Mouse (Mus musculus): Measurements from ENCODE around the gene Mthfd2.

Gene Mthfd2

DNA sequence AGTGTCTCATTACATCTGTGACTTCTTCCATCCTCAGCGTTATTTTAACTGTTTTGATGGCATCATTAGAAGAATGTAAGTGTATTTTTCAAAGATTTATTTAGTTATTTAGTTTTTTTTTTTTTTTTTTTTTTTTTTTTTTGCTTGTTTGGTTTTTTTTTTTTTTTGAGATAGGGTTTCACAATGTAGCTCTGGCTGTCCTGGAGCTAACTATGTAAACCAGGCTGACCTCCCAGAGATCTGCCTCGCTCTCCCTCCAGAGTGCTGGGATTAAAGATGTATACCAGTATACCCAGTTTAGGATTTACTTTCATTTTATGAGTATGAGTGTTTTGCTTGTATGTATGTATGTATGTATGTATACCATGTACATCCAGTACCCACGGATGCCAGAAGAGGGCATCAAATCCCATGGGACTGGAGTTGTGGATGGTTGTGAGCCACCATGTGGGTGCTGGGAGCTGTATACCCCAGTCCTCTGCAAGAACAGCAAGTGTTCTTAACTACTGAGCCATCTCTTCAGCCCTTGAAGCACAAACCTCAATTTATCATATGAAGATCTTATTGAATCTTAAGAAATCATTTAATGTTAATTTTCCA lies 2.0 kb upstream of the Mthfd2 start:
- no peak for DNase-seq (ENCODE audit: low spot score)

DNA sequence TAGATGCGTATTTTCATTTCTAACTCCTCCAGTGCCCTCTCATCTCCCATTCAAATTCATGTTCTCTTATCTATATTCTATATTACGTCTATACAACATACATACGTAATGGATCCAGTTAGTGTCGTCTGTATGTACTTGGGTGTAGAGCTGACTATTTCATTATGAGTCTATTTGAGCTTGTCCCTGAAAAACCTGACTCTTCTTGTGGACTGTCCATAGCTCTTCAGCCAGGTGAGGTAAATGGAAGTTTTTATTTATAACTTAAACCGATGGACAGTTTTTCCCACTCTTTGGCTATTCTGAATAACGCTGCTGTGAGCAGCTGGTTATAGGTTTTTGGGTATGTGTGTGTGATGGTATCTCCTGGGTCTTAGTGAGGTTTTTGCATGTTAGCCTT lies 1.1 kb upstream of the Mthfd2 start:
- no peak for DNase-seq (ENCODE audit: low spot score)

DNA sequence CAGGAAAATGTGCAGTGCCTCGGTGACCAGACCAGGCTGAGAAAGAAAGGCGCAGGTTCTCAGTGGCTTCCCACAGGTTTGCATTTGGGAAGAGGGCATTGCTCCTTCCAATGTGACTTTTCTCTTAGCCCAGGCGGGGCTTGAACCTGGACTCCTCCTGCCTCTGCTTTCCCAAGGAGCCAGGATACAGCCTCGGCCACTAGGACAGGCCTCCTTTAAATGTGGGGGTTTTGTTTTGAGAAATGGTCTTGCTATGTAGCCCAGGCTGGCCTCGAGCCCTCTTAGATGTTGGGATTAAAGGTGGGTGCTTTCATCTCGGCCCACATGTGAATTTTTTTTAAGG lies 657 bp upstream of the Mthfd2 start:
- no peak for DNase-seq (ENCODE audit: low spot score)

DNA sequence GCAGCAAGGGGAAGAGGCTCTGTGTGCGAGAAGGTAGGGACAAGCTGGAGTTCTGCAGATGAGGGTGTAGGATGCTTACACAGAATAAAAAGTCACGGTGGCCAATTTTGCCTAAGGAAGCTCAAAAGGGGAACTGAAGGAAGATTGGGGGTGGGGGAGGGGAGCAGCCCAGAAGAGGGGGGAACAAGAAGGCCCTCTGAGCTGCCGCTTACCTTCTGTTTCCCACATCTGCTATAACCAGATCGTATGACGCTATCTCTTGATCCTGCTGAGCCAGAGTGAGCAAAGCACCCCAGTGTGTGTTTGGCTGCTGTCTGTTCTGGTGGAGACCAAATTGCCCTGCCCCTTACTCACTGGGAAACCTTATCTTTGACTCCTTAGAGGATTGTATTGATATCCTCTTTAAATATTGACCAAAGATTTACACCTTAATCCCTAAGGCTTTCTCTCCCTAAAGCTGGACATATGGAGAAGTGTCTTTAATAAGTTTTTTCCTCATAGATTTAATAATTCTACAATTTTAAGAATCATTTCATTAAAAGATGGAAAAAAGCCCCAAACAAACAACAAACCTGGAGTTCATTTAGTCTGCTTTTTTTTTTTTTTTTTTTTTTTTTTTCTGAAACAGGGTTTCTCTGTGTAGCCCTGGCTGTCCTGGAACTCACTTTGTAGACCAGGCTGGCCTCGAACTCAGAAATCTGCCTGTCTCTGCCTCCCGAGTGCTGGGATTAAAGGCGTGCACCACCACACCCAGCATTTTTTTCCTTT lies 1.9 kb downstream of the Mthfd2 start:
- DNase-seq (ENCODE audit: low spot score) = no peak

DNA sequence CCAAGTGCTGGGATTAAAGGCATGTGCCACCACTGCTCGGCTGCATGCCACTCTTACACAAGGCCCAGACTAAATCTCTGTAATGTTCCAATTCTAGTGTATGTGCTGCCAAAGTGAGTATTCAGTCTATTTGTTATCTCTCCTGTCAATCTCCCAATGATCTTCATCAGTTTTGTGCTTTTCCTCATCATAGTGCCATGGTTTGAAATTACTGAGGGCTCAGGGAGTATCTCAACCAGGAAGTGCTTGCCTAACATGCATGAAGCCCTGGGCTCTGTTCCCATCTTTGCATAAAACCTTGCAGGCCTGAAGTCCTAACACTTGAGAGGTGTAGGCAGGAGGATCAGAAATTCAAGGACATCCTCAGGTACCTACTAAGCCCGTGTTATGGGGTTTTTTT lies 2.9 kb downstream of the Mthfd2 start:
- DNase-seq (ENCODE audit: low spot score) = no peak

DNA sequence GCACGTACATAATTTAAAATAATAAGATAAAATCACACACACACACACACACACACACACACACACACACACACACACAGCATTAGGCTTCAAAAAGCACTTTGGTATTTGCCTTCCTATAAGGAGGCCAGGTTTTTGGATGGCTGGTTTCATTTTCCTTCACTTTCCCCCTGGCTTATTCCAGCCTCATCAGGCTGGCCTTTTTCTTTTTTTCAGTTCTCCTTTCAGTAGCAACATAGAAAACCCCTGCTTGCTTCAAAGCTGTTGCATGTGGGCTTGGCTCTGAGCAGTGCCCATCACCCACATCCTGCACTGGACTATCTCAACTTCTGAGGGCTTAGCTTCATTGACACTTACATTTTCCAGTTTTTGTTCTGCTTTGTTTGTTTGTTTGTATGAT lies 3.8 kb downstream of the Mthfd2 start:
- DNase-seq (ENCODE audit: low spot score) = no peak

DNA sequence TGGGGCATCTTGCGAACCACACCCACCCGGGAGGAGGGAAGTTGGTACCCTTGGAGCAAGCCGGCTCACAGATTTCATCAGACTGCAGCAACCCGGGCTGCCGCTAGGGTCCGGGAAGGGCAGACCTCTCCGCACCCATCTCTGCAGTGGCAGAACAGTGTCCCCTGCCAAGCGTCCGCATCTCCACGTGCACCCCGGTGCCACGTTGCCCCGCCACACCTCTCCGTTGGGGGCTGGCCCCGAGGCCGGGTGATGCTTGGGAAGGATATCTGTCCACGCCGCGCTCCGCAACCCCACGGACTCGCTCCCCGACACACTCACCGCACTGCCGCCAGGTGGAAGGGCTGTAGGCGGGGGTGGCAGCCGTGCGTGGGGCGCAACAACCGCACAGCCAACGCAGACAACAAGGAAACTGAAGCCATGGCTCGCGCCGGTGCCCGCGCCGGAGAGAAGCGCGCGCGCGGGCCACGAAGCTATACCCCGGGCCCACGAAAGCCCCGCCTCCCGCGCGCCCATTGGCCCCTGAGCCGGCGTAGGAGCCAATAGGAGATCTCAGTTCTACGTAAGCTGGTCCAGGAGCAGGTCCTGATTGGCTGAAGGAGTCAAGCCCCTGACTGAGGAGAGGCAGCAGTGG lies 8.5 kb downstream of the Mthfd2 start:
- peak; percentile 91 for DNase-seq (ENCODE audit: low spot score)

DNA sequence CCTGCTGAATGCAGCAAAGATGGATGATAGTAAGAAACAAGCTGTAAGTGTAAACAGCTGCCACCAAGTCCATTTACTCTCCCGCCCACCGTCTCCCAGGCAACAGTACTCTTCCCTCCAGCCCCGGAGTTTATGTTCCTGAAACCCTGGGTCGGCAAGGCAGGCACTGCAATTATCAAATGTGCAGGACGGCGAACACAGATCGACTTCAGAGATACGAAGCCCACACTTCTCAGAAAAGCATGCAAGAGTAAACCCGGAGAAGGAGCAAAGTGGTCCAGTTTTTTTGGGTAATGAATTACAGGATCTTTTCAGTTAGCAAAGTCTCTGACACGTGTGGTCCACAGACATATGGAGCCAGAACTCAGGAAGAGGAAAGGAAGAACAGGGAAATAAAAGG lies 9.7 kb downstream of the Mthfd2 start:
- DNase-seq (ENCODE audit: low spot score) = peak; percentile 70

DNA sequence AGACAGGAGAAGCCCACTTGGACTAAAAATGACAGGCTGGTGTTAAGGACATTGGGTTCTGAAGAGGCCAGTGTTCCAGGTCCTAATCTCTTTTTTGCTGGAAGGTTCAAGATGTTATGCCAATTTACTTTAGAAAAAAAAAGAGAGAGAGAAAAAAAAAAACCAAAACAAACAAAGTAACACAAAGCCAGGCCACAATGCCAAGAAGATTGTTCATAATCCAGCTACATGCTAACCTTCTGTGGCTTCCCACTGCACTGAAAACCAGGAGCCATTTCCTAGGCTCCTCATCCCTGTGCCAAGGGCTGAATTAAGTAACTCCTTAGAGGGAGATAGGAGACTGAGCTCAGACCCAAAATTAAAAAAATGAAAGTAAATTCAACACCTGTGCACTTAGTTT lies 10.4 kb downstream of the Mthfd2 start:
- no peak for DNase-seq (ENCODE audit: low spot score)

DNA sequence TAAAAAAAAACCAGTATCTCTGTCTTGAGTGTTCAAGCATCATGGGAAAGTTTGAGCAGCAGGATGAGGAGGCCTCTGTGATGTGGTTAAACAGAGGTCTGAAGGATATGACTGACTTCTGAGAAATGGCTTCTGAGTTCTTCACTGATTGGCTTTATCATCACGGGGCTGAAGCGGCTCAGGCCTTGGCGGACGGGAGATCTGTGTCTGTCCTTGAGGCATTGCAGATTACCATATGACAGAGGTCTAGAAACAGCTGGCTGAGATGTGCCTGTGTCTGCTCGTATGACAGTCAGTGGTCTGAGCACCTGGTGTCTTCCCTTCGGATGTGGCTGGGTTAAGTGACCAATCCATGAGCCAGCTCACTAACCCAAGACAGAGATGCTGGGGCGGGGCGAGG lies 13.2 kb downstream of the Mthfd2 start:
- DNase-seq (ENCODE audit: low spot score) = peak; percentile 83

DNA sequence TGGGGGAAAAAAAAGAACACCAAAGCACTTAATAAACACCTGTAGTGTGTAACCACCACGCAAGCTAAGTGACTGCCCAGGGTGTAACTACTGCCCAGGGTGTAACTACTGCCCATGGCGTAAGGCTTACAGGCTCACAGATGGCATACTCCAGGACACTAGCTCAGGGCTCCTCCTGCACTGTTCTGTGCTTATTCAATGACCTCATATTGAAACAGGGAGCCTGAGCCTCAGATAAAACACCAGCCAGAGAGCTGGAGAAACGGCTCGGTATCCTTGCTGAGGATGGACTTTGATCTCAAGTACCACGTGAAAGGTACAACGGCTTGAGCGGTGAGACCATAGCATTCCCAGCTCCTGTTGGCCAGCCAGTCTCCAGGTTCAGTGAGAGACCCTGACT lies 13.7 kb downstream of the Mthfd2 start:
- no peak for DNase-seq (ENCODE audit: low spot score)

DNA sequence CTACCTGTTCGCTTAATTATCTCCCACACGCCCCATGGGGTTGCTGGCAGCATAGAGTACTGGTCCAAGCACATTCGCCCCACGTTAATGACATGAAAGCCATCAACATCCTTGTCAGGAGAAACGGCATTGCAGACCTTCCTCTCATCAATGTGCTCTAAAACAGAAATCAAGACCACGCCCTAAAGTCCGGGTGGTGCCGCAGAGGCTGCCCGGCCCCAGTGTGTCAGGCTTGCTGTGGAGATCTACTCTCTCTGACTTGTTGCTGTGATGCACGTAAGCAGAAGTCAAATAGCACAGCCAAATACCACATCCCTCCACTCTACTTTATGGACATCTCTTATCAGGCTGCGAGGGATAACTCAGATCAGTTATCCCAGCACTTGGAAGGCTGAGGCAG lies 14.5 kb downstream of the Mthfd2 start:
- no peak for DNase-seq (ENCODE audit: low spot score)

DNA sequence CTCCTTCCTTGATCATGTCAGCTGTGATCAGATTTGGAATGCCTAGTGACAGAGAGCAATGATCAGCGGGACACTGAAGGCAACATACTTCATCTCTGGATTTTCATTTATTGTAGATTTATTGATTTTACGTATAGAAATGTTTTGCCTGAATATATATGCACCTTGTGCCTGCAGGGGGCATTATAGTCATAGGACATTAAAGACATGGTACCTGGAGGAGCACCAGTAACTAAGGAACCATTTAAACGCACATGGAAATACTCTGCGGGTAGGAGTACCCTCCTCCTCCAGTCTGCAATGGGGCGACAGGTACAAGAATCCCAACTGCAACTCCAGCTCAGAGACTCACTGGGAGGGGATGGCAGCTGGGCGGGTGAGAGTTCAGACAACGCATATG lies 16.7 kb downstream of the Mthfd2 start:
- no peak for DNase-seq (ENCODE audit: low spot score)

DNA sequence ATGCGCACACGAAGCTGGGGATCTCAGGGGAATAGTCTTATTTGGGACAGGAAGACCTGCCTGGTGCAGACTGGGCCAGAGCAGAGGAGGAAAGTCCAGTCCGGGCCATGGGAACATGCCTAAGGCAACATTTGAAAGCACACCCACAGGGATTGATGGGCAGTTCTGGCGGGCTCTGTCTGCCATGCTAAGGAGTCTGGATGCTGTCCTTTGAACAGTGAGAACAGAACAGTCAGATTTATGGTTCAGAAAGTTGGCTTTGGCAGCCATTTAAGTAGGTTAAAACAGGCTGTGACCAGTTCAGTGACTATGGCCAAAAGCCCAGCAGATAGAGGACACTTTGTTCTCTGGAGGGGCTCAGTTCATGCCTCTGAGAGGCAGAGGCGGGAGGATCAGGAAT lies 23.4 kb downstream of the Mthfd2 start:
- no peak for DNase-seq (ENCODE audit: low spot score)

DNA sequence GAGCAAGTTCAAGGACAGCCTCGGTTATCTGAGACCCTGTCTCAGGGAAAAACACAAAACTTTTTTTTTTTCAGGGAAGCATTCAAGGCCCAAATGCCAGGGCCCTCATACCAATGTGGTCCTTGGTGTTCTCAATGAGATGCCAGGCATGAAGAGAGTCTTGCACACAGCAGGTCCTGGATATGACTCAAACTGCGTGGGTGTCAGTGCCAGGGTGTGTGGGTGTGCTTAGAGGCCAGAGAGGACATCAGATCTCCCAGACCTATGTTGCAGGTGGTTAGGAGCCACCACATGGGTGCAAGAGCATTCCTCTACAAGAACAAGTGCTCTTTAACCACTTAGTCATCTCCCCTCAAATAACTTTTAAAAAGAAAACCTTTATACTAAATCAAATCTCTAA lies 24.4 kb downstream of the Mthfd2 start:
- DNase-seq (ENCODE audit: low spot score) = no peak

DNA sequence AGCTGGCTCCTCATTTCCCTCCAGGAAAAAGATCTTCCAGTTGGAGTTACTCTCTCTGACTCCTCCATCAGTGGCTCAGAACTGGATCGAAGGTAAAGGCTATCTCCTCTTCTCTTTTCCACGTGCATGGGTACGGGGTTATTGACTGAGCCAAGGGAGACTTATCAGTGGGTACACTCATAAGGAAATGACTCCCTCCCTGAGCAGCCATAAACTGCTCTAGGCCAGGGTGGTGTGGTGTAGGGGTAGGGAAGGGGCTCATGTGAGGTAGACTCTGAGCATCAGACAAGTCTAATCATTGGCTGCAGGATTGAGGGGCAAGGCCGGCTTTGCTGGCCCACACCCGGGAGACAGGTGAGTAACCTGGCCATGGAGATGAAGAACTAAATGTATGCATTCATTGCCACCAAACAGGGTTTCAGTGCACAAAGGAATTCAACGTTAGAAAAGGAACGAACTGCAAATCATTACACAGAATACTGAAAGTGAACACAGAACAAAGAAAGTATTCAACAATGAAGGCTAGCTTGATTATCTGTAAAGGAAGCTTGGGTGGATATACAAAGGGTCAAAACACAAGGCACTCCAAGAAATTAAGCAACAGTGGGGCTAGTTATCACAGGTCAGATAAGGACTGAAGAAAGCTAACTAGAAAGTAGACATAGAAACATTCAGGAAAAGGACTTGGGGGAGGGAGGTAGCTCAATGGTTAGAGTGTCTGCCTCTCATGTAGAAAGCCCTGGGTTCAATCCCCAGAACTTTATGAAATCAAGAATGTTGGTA lies 25.1 kb downstream of the Mthfd2 start:
- DNase-seq (ENCODE audit: low spot score) = no peak

DNA sequence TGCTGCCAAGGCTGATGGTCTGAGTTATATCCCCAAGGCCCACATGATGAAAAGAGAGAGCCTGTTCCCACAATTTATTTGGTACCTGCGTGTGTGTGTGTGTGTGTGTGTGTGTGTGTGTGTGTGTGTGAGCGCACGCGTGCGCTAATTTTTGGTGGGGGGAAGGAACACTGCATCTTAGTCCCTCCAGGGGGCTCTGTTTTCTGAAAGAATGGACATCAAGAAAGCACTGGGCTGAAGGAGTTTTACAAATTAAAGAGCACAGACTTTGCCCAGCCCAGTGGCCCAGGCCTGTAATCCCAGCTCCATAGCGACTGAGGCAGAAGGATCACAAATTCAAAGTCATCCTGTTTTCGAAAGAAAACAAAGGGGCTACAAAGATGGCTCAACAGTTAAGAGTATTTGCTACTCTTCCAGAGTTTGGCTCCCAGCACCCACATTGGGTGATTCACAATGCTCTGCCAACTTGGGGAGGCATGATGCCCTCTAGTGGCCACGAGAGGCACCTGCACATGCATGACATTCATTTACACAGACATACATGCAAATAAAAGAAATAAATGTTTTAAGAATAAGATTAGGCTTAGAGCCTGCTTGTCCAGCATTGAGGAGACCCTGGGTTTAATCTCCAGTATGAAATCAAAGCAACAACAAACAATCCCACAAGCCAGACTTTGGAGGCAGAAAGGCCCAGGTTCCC lies 45.3 kb downstream of the Mthfd2 start:
- peak; percentile 26 for DNase-seq (ENCODE audit: low spot score)

DNA sequence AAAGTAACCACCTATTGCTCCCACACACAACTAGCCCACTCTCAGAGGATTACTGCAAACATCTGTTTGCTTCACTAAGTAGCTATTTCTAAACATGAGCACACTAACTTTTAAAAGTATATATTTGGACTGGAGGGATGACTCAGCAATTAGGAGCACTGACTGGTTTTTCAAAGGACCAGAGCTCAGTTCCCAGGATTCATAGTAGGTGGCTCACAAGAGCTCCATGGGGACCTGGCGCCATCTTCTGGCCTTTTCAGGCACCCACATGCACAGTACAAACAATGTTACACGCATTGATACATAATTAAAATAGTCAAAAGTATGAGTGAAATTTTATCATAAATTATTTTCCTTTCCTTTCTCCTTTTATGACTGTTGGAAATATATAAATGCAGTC lies 46.8 kb downstream of the Mthfd2 start:
- DNase-seq (ENCODE audit: low spot score) = peak; percentile 53

DNA sequence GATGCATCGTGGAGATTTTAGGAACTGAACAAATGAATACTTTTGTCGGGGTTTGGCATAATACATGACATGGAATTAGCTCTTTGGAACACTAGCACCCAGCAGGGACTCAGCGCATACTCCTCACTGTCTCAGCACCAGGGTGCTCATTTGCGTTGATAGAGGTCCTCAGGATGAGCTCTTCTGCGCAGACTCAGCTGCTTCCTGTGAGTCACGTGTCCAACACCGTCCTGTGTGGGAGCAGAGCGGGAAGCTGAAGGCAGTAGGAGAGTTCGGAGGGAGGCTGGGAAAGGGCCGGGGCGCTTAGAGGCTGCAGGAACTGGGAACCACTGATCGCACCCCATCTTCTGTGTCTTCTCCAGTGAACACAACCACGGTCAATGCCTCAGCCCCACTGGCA lies 48.6 kb downstream of the Mthfd2 start:
- DNase-seq (ENCODE audit: low spot score) = no peak

DNA sequence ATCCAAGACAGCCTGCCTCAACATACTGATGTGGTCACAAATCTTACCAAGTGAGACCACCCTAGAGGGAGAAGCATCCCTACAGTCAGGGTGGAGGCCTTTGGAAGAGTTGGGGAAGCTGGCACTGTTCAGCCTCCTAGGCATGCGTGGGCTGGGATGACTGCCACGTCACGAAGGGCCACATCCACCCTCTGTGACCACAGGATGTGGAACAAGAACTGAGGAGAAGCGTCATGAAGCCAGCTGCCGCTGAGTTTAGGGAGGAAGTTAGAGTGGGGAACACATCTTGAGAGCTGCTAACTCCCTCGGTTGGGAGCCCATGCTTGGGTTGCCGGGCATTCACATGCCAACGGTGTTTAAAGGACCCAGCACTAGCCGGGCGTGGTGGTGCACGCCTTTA lies 52.0 kb downstream of the Mthfd2 start:
- no peak for DNase-seq (ENCODE audit: low spot score)

DNA sequence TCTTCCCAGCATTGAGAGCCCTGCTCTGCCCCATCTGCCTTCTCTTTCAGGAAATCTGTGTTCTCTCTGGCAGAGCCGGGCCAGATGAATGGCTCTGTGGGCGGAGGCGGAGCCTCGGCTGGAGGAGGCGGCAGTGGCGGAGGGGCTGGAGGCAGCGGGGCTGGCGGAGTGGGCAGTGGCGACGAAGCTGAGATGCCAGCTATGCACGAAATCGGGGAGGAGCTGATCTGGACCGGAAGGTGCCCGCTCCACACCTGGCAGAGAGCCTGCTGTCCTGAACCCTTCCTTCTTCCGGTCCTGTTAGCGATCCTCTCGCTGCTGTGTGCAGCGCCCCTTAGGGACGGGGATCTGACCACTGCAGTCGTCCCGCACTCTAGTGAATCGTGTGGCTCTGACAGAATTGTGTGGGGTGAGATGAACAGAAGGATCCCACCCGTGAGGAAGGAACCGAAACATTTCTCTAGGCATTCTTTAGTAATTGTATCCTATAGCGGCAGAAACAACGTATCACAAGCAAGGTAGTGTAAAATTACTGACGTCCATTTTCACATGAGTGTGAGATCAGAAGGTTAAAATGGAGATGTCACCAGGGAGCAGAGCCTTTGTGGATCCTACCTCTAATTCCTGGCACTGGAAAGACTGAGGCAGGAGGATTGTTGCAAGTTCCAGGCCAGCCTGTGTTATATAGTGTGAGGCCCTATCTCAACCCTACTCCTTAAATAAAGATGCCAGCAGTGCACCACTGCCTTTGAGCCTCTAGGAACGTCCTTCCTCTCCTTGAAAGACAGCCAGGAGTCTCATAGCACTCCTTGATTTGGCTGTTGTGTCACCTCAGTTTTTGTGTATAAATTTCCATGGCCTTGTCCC lies 57.3 kb downstream of the Mthfd2 start:
- peak; percentile 22 for DNase-seq (ENCODE audit: low spot score)

Data from c-Kit-positive CD71-positive TER-119-positive erythroid progenitor cells, embryonic 14.5 days (primary cell).